Mouse (Mus musculus) CH12.LX (cell line): ENCODE measurements at regions not wholly inside any gene's neighbourhood (a gene's known extent, or its start where the extent isn't known, plus 50 kb on each side); places are given as distances from the start of the nearest gene placed in this dataset.

ENCODE experiments used
- DNase-seq: peaks from one replicate; pipeline ENCODE4 v3.0.0-alpha.2; 2013; ENCODE audit errors: extremely low read depth
- H3K27ac ChIP-seq: 2 replicates; pipeline ENCODE4 v1.5.1; 2012; ENCODE audit warnings: low read depth, mild to moderate bottlenecking, control low read depth, moderate library complexity; ENCODE audit not compliant: insufficient read depth
- H3K27me3 ChIP-seq: replicated peaks from 2 replicates; pipeline ENCODE3; 2012; ENCODE audit warnings: inconsistent platforms
- H3K36me3 ChIP-seq, 2 experiments: replicated peaks in 1 of 2; 2 replicates each; pipeline versions ENCODE3 to v1.6.1; 2012; ENCODE audit warnings: inconsistent platforms in 1 of 2, low read length in 1 of 2, mild to moderate bottlenecking in 1 of 2, mixed read lengths in 1 of 2, moderate library complexity in 1 of 2; ENCODE audit not compliant: control insufficient read depth in 1 of 2, insufficient read depth in 1 of 2
- H3K4me1 ChIP-seq, 2 experiments: 2 replicates each; pipeline ENCODE4 v1.6.1; 2012; ENCODE audit warnings: inconsistent platforms in 1 of 2, moderate library complexity in 1 of 2; ENCODE audit not compliant: insufficient read depth in 2 of 2, control insufficient read depth in 1 of 2
- H3K4me2 ChIP-seq: 2 replicates; pipeline ENCODE4 v1.6.1; 2012; ENCODE audit warnings: low read depth, mild to moderate bottlenecking, control low read depth; ENCODE audit not compliant: poor library complexity, insufficient read depth, severe bottlenecking
- H3K4me3 ChIP-seq, 3 experiments: fragments of 150-350 bp in 1 of 3; sonication (generic) in 1 of 3; replicated peaks in 1 of 3; 2 replicates each; pipeline versions ENCODE3 to v1.5.1; 2011 to 2012; ENCODE audit warnings: low read depth in 2 of 3, low read length in 2 of 3, mild to moderate bottlenecking in 2 of 3, moderate library complexity in 2 of 3, control low read depth in 1 of 3, improper control_type of control experiment in 1 of 3, inconsistent platforms in 1 of 3, mixed read lengths in 1 of 3; ENCODE audit not compliant: poor library complexity in 1 of 3
- H3K79me2 ChIP-seq: replicated peaks from 2 replicates; pipeline ENCODE4 v1.6.1; 2012; ENCODE audit warnings: mild to moderate bottlenecking, moderate library complexity; ENCODE audit not compliant: control insufficient read depth, poor library complexity, insufficient read depth, severe bottlenecking; ENCODE audit errors: extremely low read depth
- H3K9ac ChIP-seq: 2 replicates; pipeline ENCODE4 v1.6.1; 2012; ENCODE audit warnings: low read depth, mild to moderate bottlenecking, control low read depth, moderate library complexity; ENCODE audit not compliant: insufficient read depth
- H3K9me3 ChIP-seq: replicated peaks from 2 replicates; pipeline ENCODE3; 2012; ENCODE audit warnings: low read length, inconsistent platforms, mixed read lengths
- CTCF ChIP-seq, 2 experiments: IDR thresholded peaks in 1 of 2; conservative IDR thresholded peaks in 1 of 2; 2 replicates each; pipeline ENCODE4 v1.5.1; 2011 to 2012; ENCODE audit warnings: low read depth in 2 of 2, low read length in 2 of 2, improper control_type of control experiment in 1 of 2, inconsistent platforms in 1 of 2, mild to moderate bottlenecking in 1 of 2, moderate library complexity in 1 of 2
- ELF1 ChIP-seq: IDR thresholded peaks from 2 replicates; pipeline ENCODE4 v1.6.1; 2014; ENCODE audit warnings: low read depth, mild to moderate bottlenecking, inconsistent platforms, low read length, improper control_type of control experiment
- GABPA ChIP-seq: IDR thresholded peaks from 2 replicates; pipeline ENCODE4 v1.6.1; 2012; ENCODE audit warnings: low read depth, low read length, improper control_type of control experiment, inconsistent platforms; ENCODE audit not compliant: insufficient replicate concordance
- HCFC1 ChIP-seq: IDR thresholded peaks from 2 replicates; pipeline ENCODE4 v1.6.1; 2012; ENCODE audit warnings: low read depth, mild to moderate bottlenecking, inconsistent platforms, low read length, improper control_type of control experiment
- IRF4 ChIP-seq: IDR thresholded peaks from 2 replicates; pipeline ENCODE4 v1.6.1; 2014; ENCODE audit warnings: low read depth, mild to moderate bottlenecking, inconsistent platforms, low read length, improper control_type of control experiment
- KAT2A ChIP-seq: IDR thresholded peaks from 2 replicates; pipeline ENCODE4 v1.6.1; 2012; ENCODE audit warnings: low read length, improper control_type of control experiment, inconsistent platforms; ENCODE audit not compliant: insufficient replicate concordance
- MAFK ChIP-seq: IDR thresholded peaks from 2 replicates; pipeline ENCODE4 v1.6.1; 2011; ENCODE audit warnings: low read length, improper control_type of control experiment; ENCODE audit not compliant: insufficient replicate concordance
- MAX ChIP-seq: IDR thresholded peaks from 2 replicates; pipeline ENCODE4 v1.6.1; 2011; ENCODE audit warnings: low read length, improper control_type of control experiment
- MEF2A ChIP-seq: IDR thresholded peaks from 2 replicates; pipeline ENCODE4 v1.6.1; 2014; ENCODE audit warnings: low read depth, mild to moderate bottlenecking, inconsistent platforms, low read length, improper control_type of control experiment, borderline replicate concordance
- NRF1 ChIP-seq: IDR thresholded peaks from 2 replicates; pipeline ENCODE4 v1.6.1; 2014; ENCODE audit warnings: low read depth, mild to moderate bottlenecking, inconsistent platforms, low read length, improper control_type of control experiment, moderate library complexity
- PAX5 ChIP-seq: IDR thresholded peaks from 2 replicates; pipeline ENCODE4 v1.6.1; 2012; ENCODE audit warnings: low read length, inconsistent platforms, mixed read lengths
- POLR2AphosphoS2 ChIP-seq: IDR thresholded peaks from 2 replicates; pipeline ENCODE4 v1.6.1; 2011; ENCODE audit warnings: low read depth, low read length, improper control_type of control experiment
- RCOR1 ChIP-seq: conservative IDR thresholded peaks from 2 replicates; pipeline ENCODE4 v1.6.1; 2012; ENCODE audit warnings: low read depth, mild to moderate bottlenecking, inconsistent platforms, low read length, improper control_type of control experiment
- SIN3A ChIP-seq: IDR thresholded peaks from 2 replicates; pipeline ENCODE4 v1.6.1; 2012; ENCODE audit warnings: low read length, improper control_type of control experiment, inconsistent platforms
- SMC3 ChIP-seq: IDR thresholded peaks from 2 replicates; pipeline ENCODE4 v1.6.1; 2011; ENCODE audit warnings: low read depth, low read length, improper control_type of control experiment
- UBTF ChIP-seq: IDR thresholded peaks from 2 replicates; pipeline ENCODE4 v1.6.1; 2012; ENCODE audit warnings: low read depth, mild to moderate bottlenecking, inconsistent platforms, low read length, improper control_type of control experiment, moderate library complexity
- USF2 ChIP-seq: conservative IDR thresholded peaks from 2 replicates; pipeline ENCODE4 v1.6.1; 2011; ENCODE audit warnings: low read depth, low read length, improper control_type of control experiment
- ZNF384 ChIP-seq: IDR thresholded peaks from 2 replicates; pipeline ENCODE4 v1.6.1; 2012; ENCODE audit warnings: low read depth, low read length, improper control_type of control experiment, inconsistent platforms
- dilution Hi-C: fragments of 300-500 bp; cut with MboI; formaldehyde crosslinking; loops from 2 replicates; pipeline ENCODE4 v1.14.3; 2020; ENCODE audit warnings: low sequenced_read_pairs; ENCODE audit not compliant: extremely low pct_unique_long_range_greater_than_20kb, extremely low pct_ligation_motif_present
- in situ Hi-C: fragments of 300-500 bp; cut with MboI; formaldehyde crosslinking; loops from 3 replicates; pipeline ENCODE4 v1.14.3; 2019; ENCODE audit warnings: low sequenced_read_pairs, low pct_ligation_motif_present, low pct_unique_long_range_greater_than_20kb, mixed read lengths

DNA sequence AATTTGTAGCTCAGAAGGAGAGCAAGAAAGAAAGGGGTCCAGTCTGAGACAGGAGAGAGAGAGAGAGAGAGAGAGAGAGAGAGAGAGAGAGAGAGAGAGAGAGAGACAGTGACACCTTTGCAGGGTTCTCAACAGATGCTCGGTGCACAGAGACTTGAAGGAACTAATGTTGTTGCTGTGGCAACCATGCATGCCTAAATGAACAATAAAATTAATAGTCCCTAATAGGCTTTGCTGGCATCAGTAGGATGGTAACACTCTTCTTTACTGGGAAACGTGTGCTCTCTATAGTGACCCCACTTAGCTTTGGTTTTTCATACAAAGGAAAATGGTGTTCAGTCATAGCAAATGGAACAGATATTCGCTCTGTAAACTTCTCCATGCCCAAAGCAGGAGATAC lies 69.5 kb upstream of the Gnao1 start:
- no peak for DNase-seq
- no peaks in the 10 kb centered on the region for H3K4me1 ChIP-seq
- no peak overlapping the region for H3K4me3 ChIP-seq
- H3K36me3 ChIP-seq = no peaks in the 10 kb centered on the region
- no peaks in the 10 kb centered on the region for H3K27me3 ChIP-seq
- H3K27ac ChIP-seq = no peak overlapping the region
- no peak overlapping the region for H3K9ac ChIP-seq
- no peak overlapping the region for H3K4me2 ChIP-seq
- dilution Hi-C loops = no loop called here
- no peaks in the 10 kb centered on the region for H3K79me2 ChIP-seq
- no peak for TF ChIP-seq RCOR1
- TF ChIP-seq PAX5 = no peak
- no peak for TF ChIP-seq KAT2A
- TF ChIP-seq HCFC1 = no peak
- TF ChIP-seq POLR2AphosphoS2 = no peak
- TF ChIP-seq ELF1 = no peak
- no peak for TF ChIP-seq IRF4
- no peak for TF ChIP-seq MAX
- TF ChIP-seq SIN3A = no peak
- no peak for TF ChIP-seq MEF2A
- TF ChIP-seq USF2 = no peak
- TF ChIP-seq MAFK = no peak
- TF ChIP-seq, all 38 proteins: peak for 0
- in situ Hi-C loops = no loop called here
- H3K9me3 ChIP-seq = no peaks in the 10 kb centered on the region

DNA sequence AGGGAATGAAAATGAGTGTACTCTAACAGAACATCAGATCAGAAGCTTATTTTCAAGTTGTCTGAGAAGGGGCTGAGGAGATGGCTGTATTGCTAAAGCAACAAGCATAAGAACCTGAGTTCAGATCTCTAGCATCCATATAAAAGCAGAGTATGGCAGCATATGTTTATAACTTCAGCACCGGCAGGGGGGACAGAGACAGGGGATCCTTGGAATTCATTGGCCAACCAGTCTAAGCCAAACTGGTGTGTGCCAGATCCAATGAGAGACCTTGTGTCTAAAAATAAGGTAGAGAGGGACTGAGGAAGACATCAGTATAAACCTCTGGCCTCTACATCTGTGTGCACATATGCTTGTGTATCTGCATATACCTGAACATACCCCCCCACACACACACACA lies 61.0 kb upstream of the Gnao1 start:
- dilution Hi-C loops (no loop called here), in situ Hi-C loops (no loop called here)
- TF ChIP-seq SMC3 = no peak
- no peak for TF ChIP-seq CTCF (conservative IDR thresholded peaks at IDR 0.05 in 1 of 2, IDR thresholded peaks at IDR 0.05 in 1 of 2; ENCODE audit: low read depth in 2 of 2, low read length in 2 of 2)
- no peak for TF ChIP-seq UBTF
- TF ChIP-seq GABPA = no peak
- no peak for TF ChIP-seq IRF4
- TF ChIP-seq NRF1 = no peak
- no peak for TF ChIP-seq ZNF384
- no peaks in the 10 kb centered on the region for H3K79me2 ChIP-seq
- no peak overlapping the region for H3K4me2 ChIP-seq
- DNase-seq = no peak
- H3K9me3 ChIP-seq = no peaks in the 10 kb centered on the region
- no peak overlapping the region for H3K4me3 ChIP-seq
- H3K36me3 ChIP-seq = no peaks in the 10 kb centered on the region
- no peak overlapping the region for H3K27ac ChIP-seq
- H3K9ac ChIP-seq = no peak overlapping the region
- H3K27me3 ChIP-seq = no peaks in the 10 kb centered on the region
- no peaks in the 10 kb centered on the region for H3K4me1 ChIP-seq
